Mouse (Mus musculus) intestine, postnatal 0 days (tissue): ENCODE results near the gene Unc13a. TPM values are rescaled to one million over a fixed set of nuclear protein-coding genes. Genes with fewer than 3 reads are reported as not detected.
A peak's percentile ranks its signal among the peaks of the same experiment; 100 is the strongest.
"Not testable (repeated sequence)": the region's sequence is repeated elsewhere in the genome, so short reads cannot be mapped to it uniquely, and the experiment has no call there.

Experiments
- ATAC-seq: fragments of 200-750 bp; cut with Nextera tagmentation; 2 replicates; pipeline ENCODE4 v1.8.0; 2017; ENCODE audit warnings: mild to moderate bottlenecking, moderate TSS enrichment, moderate library complexity
- H3K27ac ChIP-seq: fragments of 300-500 bp; sonication (generic); 2 replicates; pipeline ENCODE4 v1.5.1; 2014; ENCODE audit warnings: mild to moderate bottlenecking, low read depth, low read length, moderate library complexity
- H3K27me3 ChIP-seq: fragments of 300-500 bp; sonication (generic); replicated peaks from 2 replicates; pipeline ENCODE4 v1.6.1; 2014; ENCODE audit warnings: low read length, mixed read lengths; ENCODE audit not compliant: control insufficient read depth, insufficient read depth
- H3K36me3 ChIP-seq: fragments of 300-500 bp; sonication (generic); 2 replicates; pipeline ENCODE4 v1.6.1; 2014; ENCODE audit warnings: mild to moderate bottlenecking, moderate library complexity; ENCODE audit not compliant: control insufficient read depth, insufficient read depth
- H3K4me1 ChIP-seq: fragments of 300-500 bp; sonication (generic); replicated peaks from 2 replicates; pipeline ENCODE4 v1.6.1; 2014; ENCODE audit warnings: antibody characterized with exemption, low read length, mixed read lengths; ENCODE audit not compliant: control insufficient read depth, insufficient read depth
- H3K4me2 ChIP-seq: fragments of 300-500 bp; sonication (generic); replicated peaks from 2 replicates; pipeline ENCODE4 v1.6.1; 2014; ENCODE audit warnings: low read depth, mild to moderate bottlenecking, moderate library complexity
- H3K4me3 ChIP-seq: fragments of 300-500 bp; sonication (generic); 2 replicates; pipeline ENCODE4 v1.5.1; 2014; ENCODE audit warnings: low read depth, low read length
- H3K9ac ChIP-seq: fragments of 300-500 bp; sonication (generic); 2 replicates; pipeline ENCODE4 v1.6.1; 2014; ENCODE audit warnings: mild to moderate bottlenecking, low read depth, low read length
- H3K9me3 ChIP-seq: fragments of 300-500 bp; sonication (generic); 2 replicates; pipeline ENCODE4 v1.6.1; 2016; ENCODE audit warnings: mixed run types; ENCODE audit not compliant: control insufficient read depth
- CTCF ChIP-seq: sonication (generic); IDR thresholded peaks from 2 replicates; pipeline ENCODE4 v1.5.1; 2016; ENCODE audit warnings: low read depth, mild to moderate bottlenecking, control low read depth, antibody characterized with exemption, moderate library complexity
- WGBS: fragments of 180-500 bp; shearing (Covaris S2); extraction: QIAGEN DNeasy Blood & Tissue Kit; methylation state at CpG from one replicate; pipeline ENCODE4 v1.1.7; 2014; 5-methylcytosine and 5-hydroxymethylcytosine counted together
- polyA plus RNA-seq: library from polyadenylated mRNA; unstranded; fragments of >200 nt; fragmentation: Nextera tagmentation; extraction: Ambion mirVana; gene quantifications from 2 replicates; pipeline ENCODE4 v1.2.1, GENCODE M21; 2015

Gene Unc13a
- polyA plus RNA-seq, 1 experiment from 2014 or later, result 0.72 TPM

DNA sequence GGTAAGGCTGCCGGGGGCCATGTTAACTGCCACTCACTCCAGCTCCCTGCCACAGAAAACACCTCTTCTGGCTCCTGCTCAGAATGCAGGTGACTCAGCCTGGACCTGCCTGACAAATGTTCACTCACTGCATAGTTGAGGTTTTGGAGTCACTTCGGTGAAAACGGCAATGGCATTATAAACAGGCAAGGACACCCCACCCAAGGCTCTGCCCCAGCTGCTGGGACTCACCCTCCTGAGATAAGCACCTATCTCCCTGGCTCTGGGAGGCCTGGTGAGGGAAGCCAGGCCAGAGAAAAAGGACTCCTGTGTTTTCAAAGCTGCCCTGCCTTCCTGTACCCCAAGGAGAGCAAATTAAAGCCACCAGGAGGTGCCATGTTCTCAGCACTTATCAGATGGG, 31.4 kb upstream of the Unc13a start:
- ATAC-seq, result peak; percentile 12; the same call in 1 of the 2 replicates
- whole genome bisulfite sequencing, result 44% methylated on average over 3 of the region's 3 CpGs
- Histone ChIP-seq H3K4me1 (no peaks in the 10 kb centered on the region), H3K27me3 (no peaks in the 10 kb centered on the region), H3K4me2 (peak overlapping the region; percentile 73; the same call in 1 of the 2 replicates), H3K9ac (no peak overlapping the region), H3K4me3 (no peak overlapping the region), H3K27ac (peak overlapping the region; percentile 86), H3K36me3 (no peaks in the 10 kb centered on the region), H3K9me3 (no peaks in the 10 kb centered on the region)
- no peak for TF ChIP-seq CTCF

DNA sequence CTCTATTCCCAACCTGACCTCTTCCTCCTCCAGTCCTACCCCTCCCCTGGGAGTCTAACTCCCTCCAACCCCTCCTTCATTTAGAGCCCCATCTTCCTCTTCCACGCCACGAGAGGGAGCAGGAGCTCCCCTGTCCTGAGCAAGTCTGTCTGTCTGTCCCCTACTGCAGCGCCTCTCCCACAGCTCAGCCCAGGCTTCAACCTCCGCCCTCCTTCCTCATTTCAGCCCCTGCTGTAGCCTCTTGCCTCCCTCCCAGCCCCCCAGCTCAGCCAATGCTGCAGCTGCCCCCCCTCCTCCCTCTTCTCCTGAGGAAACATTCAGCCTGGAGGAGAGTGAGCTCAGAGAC, 30.5 kb upstream of the Unc13a start:
- TF ChIP-seq CTCF, result peak; percentile 66
- Histone ChIP-seq H3K9me3 (no peaks in the 10 kb centered on the region), H3K27me3 (no peaks in the 10 kb centered on the region), H3K36me3 (no peaks in the 10 kb centered on the region), H3K4me3 (0 out of 2 replicates have a peak overlapping the region, but pooled peaks have one; percentile 7), H3K9ac (0 out of 2 replicates have a peak overlapping the region, but pooled peaks have one; percentile 5), H3K4me2 (peak overlapping the region; percentile 73), H3K4me1 (no peaks in the 10 kb centered on the region), H3K27ac (peak overlapping the region; percentile 86)
- WGBS, result 7% methylated on average over 4 of the region's 4 CpGs
- ATAC-seq, result peak; percentile 72

DNA sequence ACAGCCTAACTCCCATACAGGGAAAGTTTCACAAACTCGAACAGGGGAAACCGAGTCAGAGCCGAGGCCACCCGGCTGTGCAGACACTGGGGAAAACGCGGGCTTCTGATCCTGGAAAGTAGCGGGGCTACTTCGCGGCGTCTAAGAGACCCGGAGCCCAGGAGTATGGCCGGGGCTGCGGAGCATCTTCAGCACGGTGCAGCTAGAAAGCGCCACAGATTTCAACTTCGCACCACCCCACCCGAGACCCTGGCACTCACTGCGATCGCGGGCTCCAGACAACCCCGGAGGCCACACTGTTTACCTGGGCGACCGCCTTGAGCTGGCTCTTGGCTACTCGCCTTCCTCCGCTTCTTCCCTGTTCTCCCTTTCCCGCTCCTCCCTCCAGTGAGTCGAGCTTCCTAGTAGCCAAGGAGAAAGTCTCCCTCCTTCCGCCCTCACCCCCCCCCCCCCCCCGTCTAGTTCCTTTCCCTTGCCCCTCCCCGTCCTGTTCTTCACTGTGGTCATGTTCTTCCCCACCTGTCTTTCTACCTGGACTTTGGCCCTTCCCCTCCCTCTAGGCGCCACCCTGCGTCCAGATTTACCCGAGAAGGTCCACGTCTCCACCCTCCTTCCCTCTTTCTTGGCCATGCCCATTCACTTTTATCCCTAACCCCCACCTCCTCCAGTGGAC, 30.0 kb upstream of the Unc13a start, which contains the start of gene B3gnt3:
TSS of gene B3gnt3 (minus strand) at position 376 of the 673 bp plus-strand sequence.
- H3K27me3 ChIP-seq, result no peaks in the 10 kb centered on the region
- peak within 1 kb of the TSS; percentile 86 for H3K27ac ChIP-seq
- no peak for TF ChIP-seq CTCF
- 8% methylated on average over 32 of the region's 34 CpGs for WGBS
- no peaks in the 10 kb centered on the region for H3K9me3 ChIP-seq
- ATAC-seq, result peak; percentile 85
- H3K36me3 ChIP-seq, result no peaks in the 10 kb centered on the region
- H3K9ac ChIP-seq, result peak within 1 kb of the TSS; percentile 24; the same call in 1 of the 2 replicates
- peak within 1 kb of the TSS; percentile 45 for H3K4me3 ChIP-seq
- no peaks in the 10 kb centered on the region for H3K4me1 ChIP-seq
- peak within 1 kb of the TSS; percentile 73 for H3K4me2 ChIP-seq

DNA sequence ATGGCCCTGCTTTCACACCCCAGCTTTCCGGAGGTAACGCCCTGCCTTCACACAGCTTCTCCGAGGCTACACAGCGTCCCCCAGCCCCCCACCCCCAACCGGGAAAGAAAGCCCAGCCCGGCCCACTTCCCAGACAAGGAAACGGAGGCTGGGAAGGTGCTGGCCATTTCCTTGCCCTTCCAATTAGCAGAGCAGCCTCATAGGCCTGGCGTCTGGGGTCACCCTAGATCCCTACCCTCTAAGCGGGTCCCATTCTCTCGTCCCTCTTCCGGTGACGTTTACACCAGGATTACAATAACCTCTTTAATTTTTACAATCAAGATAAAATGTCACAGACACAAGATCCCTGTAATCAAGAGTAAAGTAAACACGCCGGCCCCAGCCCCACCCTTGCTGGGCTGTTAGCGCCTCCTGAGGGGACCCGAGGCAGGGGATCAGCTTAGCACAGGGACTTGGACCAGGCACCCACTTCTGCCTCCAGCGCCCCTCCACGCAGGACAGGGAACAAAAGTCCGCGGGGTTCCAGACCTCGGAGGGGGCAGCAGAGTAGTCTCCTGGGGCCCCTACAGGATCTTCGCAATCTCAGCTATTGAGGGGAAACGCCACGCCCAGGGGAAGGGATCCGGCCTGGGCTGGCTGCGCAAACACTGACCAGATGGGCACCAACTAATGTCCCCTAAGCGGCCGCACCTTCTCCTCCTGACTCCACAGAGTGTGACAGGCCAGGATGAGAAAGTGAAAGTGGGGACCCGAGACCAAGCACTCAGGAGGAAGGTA, 29.1 kb upstream of the Unc13a start:
- peak overlapping the region; percentile 73 for H3K4me2 ChIP-seq
- peak overlapping the region; percentile 45 for H3K4me3 ChIP-seq
- WGBS, result 5% methylated on average over 29 of the region's 29 CpGs
- H3K9me3 ChIP-seq, result no peaks in the 10 kb centered on the region
- no peaks in the 10 kb centered on the region for H3K27me3 ChIP-seq
- H3K9ac ChIP-seq, result peak overlapping the region; percentile 24; the same call in 1 of the 2 replicates
- ATAC-seq, result peak; percentile 34; the same call in 1 of the 2 replicates
- H3K4me1 ChIP-seq, result no peaks in the 10 kb centered on the region
- no peaks in the 10 kb centered on the region for H3K36me3 ChIP-seq
- H3K27ac ChIP-seq, result peak overlapping the region; percentile 86
- 0 out of 2 replicates have a peak, but pooled peaks have one; percentile 27 for TF ChIP-seq CTCF

DNA sequence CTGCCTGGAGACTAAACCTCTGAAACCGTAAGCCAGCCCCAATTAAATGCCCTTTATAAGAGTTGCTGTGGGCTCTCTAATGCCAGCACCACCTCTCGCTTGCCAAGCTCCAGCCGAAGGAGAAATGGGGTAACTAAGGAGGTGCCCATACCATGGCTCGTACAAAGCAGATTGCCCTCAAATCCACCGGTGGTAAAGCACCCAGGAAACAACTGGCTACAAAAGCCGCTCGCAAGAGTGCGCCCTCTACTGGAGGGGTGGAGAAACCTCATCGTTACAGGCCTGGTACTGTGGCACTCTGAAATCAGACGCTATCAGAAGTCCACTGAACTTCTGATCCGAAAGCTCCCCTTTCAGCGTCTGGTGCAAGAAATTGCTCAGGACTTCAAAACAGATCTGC, 23.9 kb upstream of the Unc13a start:
- H3K27me3 ChIP-seq, result peaks cover 20% of the 10 kb centered on the region
- ATAC-seq, result not testable (repeated sequence)

More for the DNA sequence above, 23.9 kb upstream of the Unc13a start:
- H3K36me3 ChIP-seq, result peaks cover 14% of the 10 kb centered on the region; the same call in 1 of the 2 replicates
- 67% methylated on average over 12 of the region's 12 CpGs for WGBS
- not testable (repeated sequence) for H3K4me1 ChIP-seq, H3K27ac ChIP-seq, H3K4me2 ChIP-seq, H3K4me3 ChIP-seq, H3K9me3 ChIP-seq, H3K9ac ChIP-seq
- TF ChIP-seq CTCF, result peak; percentile 63
